Mouse (Mus musculus): Measurements from ENCODE around the gene Zfp30. TPM values are rescaled to one million over a fixed set of nuclear protein-coding genes. Genes with fewer than 3 reads are reported as not detected.

Zfp30 gene
- polyA plus RNA-seq (2012; ENCODE audit: insufficient read depth, insufficient read length, missing spikeins), result 1.4 and 2.6 TPM in 2 replicates

GRCm38 (mm10) chr7:29783871-29784551 lies at the start of gene Zfp30:
TSS of gene Zfp30 (plus strand) at chr7:29783998.
- H3K27ac ChIP-seq (ENCODE audit: insufficient read depth, low read depth, low read length), result no peak within 1 kb of the TSS
- peak within 1 kb of the TSS; percentile 71 for H3K4me3 ChIP-seq (ENCODE audit: insufficient read depth, low read length)
- H3K4me1 ChIP-seq (ENCODE audit: control insufficient read depth, insufficient read depth, low read length), result no peaks in the 10 kb centered on the region
- no peak for TF ChIP-seq CTCF (IDR thresholded peaks at IDR 0.05; ENCODE audit: low read depth, low read length)
- TF ChIP-seq POLR2A (IDR thresholded peaks at IDR 0.05; ENCODE audit: borderline replicate concordance, low read depth, low read length), result no peak

DNA sequence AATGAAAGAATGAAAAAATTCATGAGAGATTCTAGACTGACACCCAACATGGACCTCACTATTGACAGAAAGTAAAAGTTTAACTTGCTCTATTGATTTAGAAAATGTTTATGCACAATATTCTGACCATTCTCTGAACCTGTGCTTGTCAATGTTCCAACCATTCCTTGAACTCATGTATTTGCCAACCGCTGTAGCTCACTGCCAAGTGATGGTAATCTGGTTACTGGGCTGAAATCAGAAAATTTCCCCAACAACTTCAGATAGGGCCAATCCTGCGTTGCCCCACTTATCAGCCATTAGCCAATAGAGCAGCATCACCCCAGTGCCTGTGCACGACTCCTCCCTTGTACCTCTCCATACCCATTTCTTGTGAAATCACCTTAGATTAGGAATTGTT lies 41.5 kb upstream of the Zfp30 start:
- H3K27ac ChIP-seq (ENCODE audit: insufficient read depth, low read depth, low read length), result no peak overlapping the region
- no peaks in the 10 kb centered on the region for H3K4me1 ChIP-seq (ENCODE audit: control insufficient read depth, insufficient read depth, low read length)
- TF ChIP-seq CTCF (IDR thresholded peaks at IDR 0.05; ENCODE audit: low read depth, low read length) (no peak), POLR2A (IDR thresholded peaks at IDR 0.05; ENCODE audit: borderline replicate concordance, low read depth, low read length) (no peak)
- no peak overlapping the region for H3K4me3 ChIP-seq (ENCODE audit: insufficient read depth, low read length)

- Histone ChIP-seq H3K4me3 (ENCODE audit: insufficient read depth, low read length) (no peak overlapping the region), H3K4me1 (ENCODE audit: control insufficient read depth, insufficient read depth, low read length) (peaks cover 4% of the 10 kb centered on the region), H3K27ac (ENCODE audit: insufficient read depth, low read depth, low read length) (no peak overlapping the region)
- no peak for TF ChIP-seq POLR2A (IDR thresholded peaks at IDR 0.05; ENCODE audit: borderline replicate concordance, low read depth, low read length)
- no peak for TF ChIP-seq CTCF (IDR thresholded peaks at IDR 0.05; ENCODE audit: low read depth, low read length)
Measured at GRCm38 (mm10) chr7:29760476-29760875, 23.3 kb upstream of the Zfp30 start.

GRCm38 (mm10) chr7:29764702-29765101 lies 19.1 kb upstream of the Zfp30 start:
- TF ChIP-seq POLR2A (IDR thresholded peaks at IDR 0.05; ENCODE audit: borderline replicate concordance, low read depth, low read length) (no peak), CTCF (IDR thresholded peaks at IDR 0.05; ENCODE audit: low read depth, low read length) (no peak)
- H3K27ac ChIP-seq (ENCODE audit: insufficient read depth, low read depth, low read length), result no peak overlapping the region
- H3K4me1 ChIP-seq (ENCODE audit: control insufficient read depth, insufficient read depth, low read length), result peaks cover 4% of the 10 kb centered on the region
- no peak overlapping the region for H3K4me3 ChIP-seq (ENCODE audit: insufficient read depth, low read length)

- Histone ChIP-seq H3K27ac (ENCODE audit: insufficient read depth, low read depth, low read length) (peak overlapping the region; percentile 69), H3K4me1 (ENCODE audit: control insufficient read depth, insufficient read depth, low read length) (peaks cover 9% of the 10 kb centered on the region), H3K4me3 (ENCODE audit: insufficient read depth, low read length) (peak overlapping the region; percentile 68)
- TF ChIP-seq POLR2A (IDR thresholded peaks at IDR 0.05; ENCODE audit: borderline replicate concordance, low read depth, low read length), result no peak
- TF ChIP-seq CTCF (IDR thresholded peaks at IDR 0.05; ENCODE audit: low read depth, low read length), result no peak
Measured at GRCm38 (mm10) chr7:29767058-29767686, 16.6 kb upstream of the Zfp30 start.

DNA sequence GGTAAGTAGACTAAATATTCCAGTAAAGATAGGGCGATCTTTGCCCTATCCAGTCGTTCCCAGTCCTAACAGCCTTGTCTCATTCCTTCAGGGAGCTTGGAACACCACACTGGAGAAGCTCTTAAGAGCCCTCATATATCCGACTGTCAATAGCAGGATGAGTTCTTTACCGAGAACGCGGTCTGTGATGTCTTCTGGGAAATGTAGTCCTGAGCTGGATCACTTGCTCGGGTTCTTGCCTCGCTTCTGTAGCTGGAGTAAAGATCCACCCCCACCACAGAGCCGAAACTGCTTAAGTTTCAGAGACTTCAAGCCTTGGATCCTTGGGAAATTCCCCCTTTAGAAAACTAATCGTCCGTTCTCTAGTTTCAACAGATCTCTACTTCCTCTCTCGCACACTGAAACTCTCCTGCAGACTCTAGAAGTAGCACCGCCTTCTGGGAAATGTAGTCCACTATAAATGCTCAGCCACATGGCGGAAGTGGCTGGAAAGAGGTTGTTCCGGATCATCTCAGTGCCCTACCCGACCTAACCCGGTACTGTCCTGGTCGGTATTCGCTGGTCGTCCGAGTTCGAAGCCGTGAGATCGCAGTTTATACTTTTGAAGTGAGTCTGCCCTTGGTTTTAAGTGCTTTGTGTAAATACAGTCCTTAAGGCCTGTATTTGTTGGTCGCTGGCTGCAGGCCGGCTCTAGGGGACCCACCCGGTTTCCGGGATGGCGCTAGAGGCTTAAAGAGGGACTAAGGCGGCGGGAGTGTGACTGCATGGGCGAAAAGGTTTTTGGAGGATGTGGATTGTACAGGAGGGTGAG lies 15.5 kb upstream of the Zfp30 start, which contains the start of gene Zfp84:
Gene Zfp84, plus strand, starts transcription at position 463 of the 811 bp plus-strand sequence.
- Histone ChIP-seq H3K4me3 (ENCODE audit: insufficient read depth, low read length) (peak within 1 kb of the TSS; percentile 93), H3K27ac (ENCODE audit: insufficient read depth, low read depth, low read length) (peak within 1 kb of the TSS; percentile 97), H3K4me1 (ENCODE audit: control insufficient read depth, insufficient read depth, low read length) (peaks cover 7% of the 10 kb centered on the region)
- peak; percentile 8; the same call in 1 of the 2 replicates for TF ChIP-seq CTCF (IDR thresholded peaks at IDR 0.05; ENCODE audit: low read depth, low read length)
- no peak for TF ChIP-seq POLR2A (IDR thresholded peaks at IDR 0.05; ENCODE audit: borderline replicate concordance, low read depth, low read length)

DNA sequence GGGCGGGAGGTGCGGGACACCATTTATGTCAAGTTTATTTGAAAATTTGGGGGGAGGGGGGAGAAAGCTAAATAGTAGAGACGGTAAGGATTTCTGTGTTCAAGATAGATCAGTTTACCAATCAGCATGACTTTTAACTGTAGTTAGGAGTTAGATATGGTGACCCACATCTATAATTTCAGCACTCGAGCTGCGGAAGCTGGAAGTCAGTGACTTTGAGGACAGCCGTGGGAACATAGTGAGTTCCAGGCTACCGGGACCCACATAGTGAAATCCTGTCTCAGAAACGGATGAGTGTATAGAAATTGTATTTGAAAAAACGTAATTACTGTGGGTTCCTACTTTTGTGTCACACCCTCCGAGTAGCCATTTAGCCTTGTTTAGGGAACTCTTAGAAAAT lies 14.8 kb upstream of the Zfp30 start:
- Histone ChIP-seq H3K4me3 (ENCODE audit: insufficient read depth, low read length) (peak overlapping the region; percentile 93), H3K27ac (ENCODE audit: insufficient read depth, low read depth, low read length) (peak overlapping the region; percentile 97), H3K4me1 (ENCODE audit: control insufficient read depth, insufficient read depth, low read length) (peaks cover 7% of the 10 kb centered on the region)
- TF ChIP-seq CTCF (IDR thresholded peaks at IDR 0.05; ENCODE audit: low read depth, low read length), result no peak
- TF ChIP-seq POLR2A (IDR thresholded peaks at IDR 0.05; ENCODE audit: borderline replicate concordance, low read depth, low read length), result no peak

GRCm38 (mm10) chr7:29773503-29773902 lies 10.3 kb upstream of the Zfp30 start:
- Histone ChIP-seq H3K4me3 (ENCODE audit: insufficient read depth, low read length) (no peak overlapping the region), H3K27ac (ENCODE audit: insufficient read depth, low read depth, low read length) (no peak overlapping the region), H3K4me1 (ENCODE audit: control insufficient read depth, insufficient read depth, low read length) (peaks cover 7% of the 10 kb centered on the region)
- no peak for TF ChIP-seq CTCF (IDR thresholded peaks at IDR 0.05; ENCODE audit: low read depth, low read length)

- no peak overlapping the region for H3K4me3 ChIP-seq (ENCODE audit: insufficient read depth, low read length)
- TF ChIP-seq POLR2A (IDR thresholded peaks at IDR 0.05; ENCODE audit: borderline replicate concordance, low read depth, low read length) (no peak), CTCF (IDR thresholded peaks at IDR 0.05; ENCODE audit: low read depth, low read length) (no peak)
- peaks cover 7% of the 10 kb centered on the region for H3K4me1 ChIP-seq (ENCODE audit: control insufficient read depth, insufficient read depth, low read length)
- H3K27ac ChIP-seq (ENCODE audit: insufficient read depth, low read depth, low read length), result no peak overlapping the region
Measured at GRCm38 (mm10) chr7:29774371-29774770, 9.4 kb upstream of the Zfp30 start.
